Mouse (Mus musculus) right cerebral cortex, postnatal 36 days (tissue): ENCODE data around the gene Casc1.
"Not testable (repeated sequence)": the region's sequence is repeated elsewhere in the genome, so short reads cannot be mapped to it uniquely, and the experiment has no call there.

ENCODE experiments used
- DNase-seq, 2 experiments: peaks; one replicate each; pipeline ENCODE4 v3.0.0; 2022; ENCODE audit warnings: low spot score in 2 of 2, mixed read lengths in 1 of 2

Gene Casc1

GRCm38 (mm10) chr6:145139236-145139635 is 71.6 kb downstream of the Casc1 start:
- no peak for DNase-seq

- no peak for DNase-seq
Observed at GRCm38 (mm10) chr6:145136831-145137230, 74.0 kb downstream of the Casc1 start.

- DNase-seq: no peak
Observed at GRCm38 (mm10) chr6:145135804-145136203, 75.0 kb downstream of the Casc1 start.

- no peak for DNase-seq
Observed at GRCm38 (mm10) chr6:145135295-145135694, 75.5 kb downstream of the Casc1 start.

GRCm38 (mm10) chr6:145132969-145133368 is 77.8 kb downstream of the Casc1 start:
- not testable (repeated sequence) for DNase-seq

GRCm38 (mm10) chr6:145131991-145132390 is 78.8 kb downstream of the Casc1 start:
- DNase-seq: no peak

- no peak for DNase-seq
Observed at GRCm38 (mm10) chr6:145129563-145129962, 81.2 kb downstream of the Casc1 start.

- DNase-seq: no peak
Observed at GRCm38 (mm10) chr6:145127652-145128051, 83.2 kb downstream of the Casc1 start.

- no peak for DNase-seq
Observed at GRCm38 (mm10) chr6:145125591-145126113, 85.2 kb downstream of the Casc1 start.
